Comparison of ENCODE assay signal across 13 mouse cellular contexts in the genomic region with DNA sequence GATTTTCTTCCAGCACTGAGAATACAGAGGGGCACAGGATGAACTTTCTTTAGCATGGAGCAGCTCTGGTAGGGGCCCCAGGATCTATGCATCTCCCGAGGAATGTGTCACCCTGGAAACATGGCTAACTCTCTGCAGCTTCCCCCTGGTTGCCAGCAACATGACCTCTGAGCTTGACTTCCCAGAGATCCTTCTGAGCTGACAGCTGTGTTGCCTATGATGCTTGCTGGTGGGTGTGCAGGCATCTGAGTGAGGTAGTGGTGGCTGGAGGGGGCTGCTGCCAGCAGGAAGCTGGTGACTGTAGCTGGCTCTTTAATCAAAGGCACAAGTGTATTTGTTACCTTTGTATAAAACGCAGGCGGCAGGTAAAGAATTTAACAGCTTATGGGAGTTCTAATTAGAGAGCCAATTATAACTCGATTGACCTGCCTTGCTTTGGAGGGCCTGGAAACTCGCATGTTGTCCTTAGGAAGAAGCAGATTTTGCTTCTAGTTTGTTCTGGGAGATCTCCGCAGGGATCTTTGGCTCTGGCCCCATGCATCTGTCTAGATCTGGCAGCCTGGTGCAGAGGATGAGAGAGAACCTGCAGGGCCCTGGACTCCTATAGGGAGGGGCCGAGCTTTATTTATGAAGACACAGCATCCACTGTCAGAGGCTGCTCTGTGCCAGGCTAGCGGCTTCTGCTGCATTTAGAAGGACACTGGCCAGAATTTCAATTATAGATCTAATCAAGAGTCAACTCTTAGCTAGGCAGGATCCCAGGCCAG.
DNase-seq lines count a peak whose midpoint lies in the region; ATAC-seq and TF ChIP-seq lines count a peak whose summit lies in the region.
"Had no signal": no experiment of that assay in that cellular context is flagged by ENCODE, and none has a peak within 500 bp of the region (broad histone marks: within the 10 kb centered on the region; RNA-seq: fewer than 3 reads in every experiment).

No protein-coding gene starts in this region.

- H3K9ac ChIP-seq in hindbrain, embryonic 16.5 days (ENCODE audit: low read depth, low read length), result no peak overlapping the region
- H3K9ac ChIP-seq: lung, embryonic 14.5 days had no signal

- peaks cover 2% of the 10 kb centered on the region; the same call in 1 of the 2 replicates for H3K36me3 ChIP-seq in hindbrain, embryonic 16.5 days (ENCODE audit: control insufficient read depth, insufficient read depth, low read length)

- H3K4me3 ChIP-seq in layer of hippocampus, adult 2 months, result no peak overlapping the region
- no peak overlapping the region for H3K4me3 ChIP-seq in hindbrain, embryonic 16.5 days (ENCODE audit: low read length)

- H3K27ac ChIP-seq in layer of hippocampus, adult 2 months, result peak overlapping the region; percentile 76
- H3K27ac ChIP-seq in hindbrain, embryonic 16.5 days (ENCODE audit: low read depth, low read length), result peak overlapping the region; percentile 68

- no peak for DNase-seq in layer of hippocampus, adult 2 months (ENCODE audit: low spot score in 2 of 2)
- no peak for DNase-seq in layer of hippocampus, postnatal 25 days (ENCODE audit: extremely low spot score in 1 of 2, low spot score in 1 of 2)
- peak; percentile 78 for DNase-seq in brain, embryonic 14.5 days (ENCODE audit: low read depth)
- peak; percentile 73 to 74 for DNase-seq in cerebellum, postnatal 14 days
- DNase-seq in heart, adult 11 months, result no peak
- DNase-seq in spleen, adult 12 weeks (ENCODE audit: low spot score), result no peak
- no peak for DNase-seq in spleen, postnatal 4 days (ENCODE audit: low spot score in 2 of 2)
- DNase-seq: heart, postnatal 4 days; kidney, postnatal 14 days; lung, embryonic 14.5 days; thymus, adult 2 months had no signal

- peaks cover 46% of the 10 kb centered on the region for H3K4me1 ChIP-seq in hindbrain, embryonic 16.5 days (ENCODE audit: control insufficient read depth, insufficient read depth, low read depth, low read length)

- no peaks in the 10 kb centered on the region for H3K27me3 ChIP-seq in hindbrain, embryonic 16.5 days (replicated peaks; ENCODE audit: control insufficient read depth, insufficient read depth, low read length)
- H3K27me3 ChIP-seq: CH12.LX had no signal

- 29% methylated on average over 8 of the region's 8 CpGs for WGBS in hindbrain, embryonic 16.5 days

- ATAC-seq in hindbrain, embryonic 16.5 days, result peak; percentile 83

- H3K9me3 ChIP-seq in hindbrain, embryonic 16.5 days (ENCODE audit: control insufficient read depth, low read length), result no peaks in the 10 kb centered on the region

- no peak for TF ChIP-seq POLR2A in brain, embryonic 14.5 days (IDR thresholded peaks at IDR 0.05; ENCODE audit: borderline replicate concordance, extremely low read depth, insufficient read depth, insufficient read length, poor library complexity, severe bottlenecking)

- H3K4me2 ChIP-seq in hindbrain, embryonic 16.5 days (ENCODE audit: low read length), result no peak overlapping the region
- H3K4me2 ChIP-seq: lung, embryonic 14.5 days had no signal

- TF ChIP-seq CTCF in layer of hippocampus, adult 2 months (conservative IDR thresholded peaks at IDR 0.05), result no peak
- no peak for TF ChIP-seq CTCF in brain, embryonic 14.5 days (IDR thresholded peaks at IDR 0.05; ENCODE audit: borderline replicate concordance, extremely low read depth, insufficient read depth, insufficient read length)

Comparison
In these comparisons a context has a peak if more than half of its experiments do, and no peak if none do; other contexts are left out.
1. DNase-seq: peak in brain, embryonic 14.5 days (single experiment) and cerebellum, postnatal 14 days (2 of 2); none in layer of hippocampus, adult 2 months (0 of 2), layer of hippocampus, postnatal 25 days (0 of 2), heart, adult 11 months (single experiment), spleen, adult 12 weeks (single experiment) and spleen, postnatal 4 days (0 of 2).